ENCODE assay signal across 7 mouse cellular contexts in genomic region chr11:69758090-69758456, GRCm38 (mm10). TPM values are rescaled to one million over a fixed set of nuclear protein-coding genes. Genes with fewer than 3 reads are reported as not detected.
DNase-seq lines count a peak whose midpoint lies in the region; ATAC-seq lines count a peak whose summit lies in the region.

No protein-coding gene starts in this region.

- H3K9me3 ChIP-seq in limb, embryonic 10.5 days (replicated peaks), result no peaks in the 10 kb centered on the region
- no peaks in the 10 kb centered on the region for H3K9me3 ChIP-seq in midbrain, embryonic 13.5 days

- peak; percentile 61 for ATAC-seq in granulocyte monocyte progenitor cell, adult 5-6 weeks (replicated peaks; ENCODE audit: poor library complexity, severe bottlenecking)
- ATAC-seq in midbrain, embryonic 13.5 days, result peak; percentile 84

- H3K36me3 ChIP-seq in limb, embryonic 10.5 days, result 0 out of 2 replicates have a peak, but pooled peaks cover 5% of the 10 kb centered on the region
- H3K36me3 ChIP-seq in midbrain, embryonic 13.5 days, result no peaks in the 10 kb centered on the region

- peak overlapping the region; percentile 67 for H3K4me3 ChIP-seq in limb, embryonic 10.5 days
- H3K4me3 ChIP-seq in midbrain, embryonic 13.5 days (replicated peaks), result peak overlapping the region; percentile 64

- under 1% methylated on average over 26 of the region's 26 CpGs for WGBS in limb, embryonic 10.5 days
- under 1% methylated on average over 26 of the region's 26 CpGs for WGBS in midbrain, embryonic 13.5 days

- peak; percentile 95 for DNase-seq in adrenal gland, adult 8-10 months
- DNase-seq in embryo, embryonic 9.5 days (ENCODE audit: extremely low spot score), result peak; percentile 91
- DNase-seq in kidney, adult 11 months, result peak; percentile 95
- DNase-seq in limb, embryonic 10.5 days (ENCODE audit: low spot score), result peak; percentile 94
- peak; percentile 94 for DNase-seq in spleen, adult 12 weeks (ENCODE audit: low spot score)

- H3K4me1 ChIP-seq in limb, embryonic 10.5 days, result peaks cover 47% of the 10 kb centered on the region
- H3K4me1 ChIP-seq in midbrain, embryonic 13.5 days (replicated peaks), result peaks cover 63% of the 10 kb centered on the region

- H3K9ac ChIP-seq in midbrain, embryonic 13.5 days (replicated peaks), result peak overlapping the region; percentile 82

- no peaks in the 10 kb centered on the region for H3K27me3 ChIP-seq in limb, embryonic 10.5 days (ENCODE audit: low read depth, poor library complexity, severe bottlenecking)
- H3K27me3 ChIP-seq in midbrain, embryonic 13.5 days, result no peaks in the 10 kb centered on the region

- peak overlapping the region; percentile 97 for H3K27ac ChIP-seq in limb, embryonic 10.5 days
- peak overlapping the region; percentile 97 for H3K27ac ChIP-seq in midbrain, embryonic 13.5 days

- peak overlapping the region; percentile 84 for H3K4me2 ChIP-seq in midbrain, embryonic 13.5 days (replicated peaks)

RNA-seq across cellular contexts. Expression of gene Polr2a, which starts 0.4 kb away (rescaled TPM):
- total RNA-seq in adrenal gland, adult 8-10 months (2022), result 100 to 1,000 TPM in 2 of 4 experiments, 10 to 100 TPM in 2; 85.2 to 125 (median 101) TPM
- 153 and 165 TPM in 2 replicates for total RNA-seq in granulocyte monocyte progenitor cell, adult 5-6 weeks (2014; fragmentation: Nextera tagmentation)
- total RNA-seq in granulocyte monocyte progenitor cell, adult 5-6 weeks (2017), result 30.2 and 38.5 TPM in 2 replicates
- polyA plus RNA-seq in limb, embryonic 10.5 days (2016; fragmentation: Nextera tagmentation; extraction: Ambion mirVana), result 41.8 and 47.0 TPM in 2 replicates
- 22.7 and 24.9 TPM in 2 replicates for polyA plus RNA-seq in midbrain, embryonic 13.5 days (2015; fragmentation: Nextera tagmentation; extraction: Ambion mirVana)

RNA-seq across cellular contexts. Expression of gene Slc35g3, which starts 3.7 kb away (rescaled TPM):
- not detected for total RNA-seq in adrenal gland, adult 8-10 months (2022)
- not detected in 2 replicates for total RNA-seq in granulocyte monocyte progenitor cell, adult 5-6 weeks (2014; fragmentation: Nextera tagmentation)
- total RNA-seq in granulocyte monocyte progenitor cell, adult 5-6 weeks (2017), result not detected in 2 replicates
- 0.09 and 0.10 TPM in 2 replicates for polyA plus RNA-seq in limb, embryonic 10.5 days (2016; fragmentation: Nextera tagmentation; extraction: Ambion mirVana)
- 0.31 TPM in 1 of 2 replicates, not detected in the other for polyA plus RNA-seq in midbrain, embryonic 13.5 days (2015; fragmentation: Nextera tagmentation; extraction: Ambion mirVana)

RNA-seq across cellular contexts. Expression of gene Zbtb4, which starts 7.6 kb away (rescaled TPM):
- total RNA-seq in adrenal gland, adult 8-10 months (2022), result 100 to 1,000 TPM in 2 of 4 experiments, 10 to 100 TPM in 2; 73.0 to 121 (median 97.6) TPM
- total RNA-seq in granulocyte monocyte progenitor cell, adult 5-6 weeks (2014; fragmentation: Nextera tagmentation), result 1.8 and 2.1 TPM in 2 replicates
- total RNA-seq in granulocyte monocyte progenitor cell, adult 5-6 weeks (2017), result 0.26 and 0.43 TPM in 2 replicates
- polyA plus RNA-seq in limb, embryonic 10.5 days (2016; fragmentation: Nextera tagmentation; extraction: Ambion mirVana), result 0.25 and 0.59 TPM in 2 replicates
- polyA plus RNA-seq in midbrain, embryonic 13.5 days (2015; fragmentation: Nextera tagmentation; extraction: Ambion mirVana), result 2.9 and 3.2 TPM in 2 replicates

RNA-seq across cellular contexts. Expression of gene Chrnb1, which starts 37.7 kb away (rescaled TPM):
- total RNA-seq in adrenal gland, adult 8-10 months (2022), result 1 to 10 TPM; 1.5 to 8.1 (median 5.0) TPM
- not detected in 2 replicates for total RNA-seq in granulocyte monocyte progenitor cell, adult 5-6 weeks (2014; fragmentation: Nextera tagmentation)
- total RNA-seq in granulocyte monocyte progenitor cell, adult 5-6 weeks (2017), result 0.82 TPM in 1 of 2 replicates, not detected in the other
- polyA plus RNA-seq in limb, embryonic 10.5 days (2016; fragmentation: Nextera tagmentation; extraction: Ambion mirVana), result 0.87 and 2.5 TPM in 2 replicates
- 0.83 and 0.85 TPM in 2 replicates for polyA plus RNA-seq in midbrain, embryonic 13.5 days (2015; fragmentation: Nextera tagmentation; extraction: Ambion mirVana)

RNA-seq across cellular contexts. Expression of gene Fgf11, which starts 43.6 kb away (rescaled TPM):
- total RNA-seq in adrenal gland, adult 8-10 months (2022), result 10 to 100 TPM in 2 of 4 experiments, 1 to 10 TPM in 2; 2.5 to 32.7 (median 16.9) TPM
- total RNA-seq in granulocyte monocyte progenitor cell, adult 5-6 weeks (2014; fragmentation: Nextera tagmentation), result 1.6 and 2.9 TPM in 2 replicates
- not detected in 2 replicates for total RNA-seq in granulocyte monocyte progenitor cell, adult 5-6 weeks (2017)
- polyA plus RNA-seq in limb, embryonic 10.5 days (2016; fragmentation: Nextera tagmentation; extraction: Ambion mirVana), result 0.40 and 0.55 TPM in 2 replicates
- polyA plus RNA-seq in midbrain, embryonic 13.5 days (2015; fragmentation: Nextera tagmentation; extraction: Ambion mirVana), result 3.4 and 4.4 TPM in 2 replicates

Comparison
In these comparisons a context has a peak if more than half of its experiments do, and no peak if none do; other contexts are left out.
1. Peak in every context shown above with its lines: DNase-seq, ATAC-seq, H3K4me3 ChIP-seq and H3K27ac ChIP-seq.
2. RNA of gene Zbtb4, which starts 7.6 kb away (total RNA-seq): 73.0 to 121 TPM in adrenal gland, adult 8-10 months; 0.26 to 2.1 TPM in granulocyte monocyte progenitor cell, adult 5-6 weeks; every median in the first group is over 10 times any median in the second.